11 mouse cellular contexts compared by ENCODE assay signal in the genomic region with DNA sequence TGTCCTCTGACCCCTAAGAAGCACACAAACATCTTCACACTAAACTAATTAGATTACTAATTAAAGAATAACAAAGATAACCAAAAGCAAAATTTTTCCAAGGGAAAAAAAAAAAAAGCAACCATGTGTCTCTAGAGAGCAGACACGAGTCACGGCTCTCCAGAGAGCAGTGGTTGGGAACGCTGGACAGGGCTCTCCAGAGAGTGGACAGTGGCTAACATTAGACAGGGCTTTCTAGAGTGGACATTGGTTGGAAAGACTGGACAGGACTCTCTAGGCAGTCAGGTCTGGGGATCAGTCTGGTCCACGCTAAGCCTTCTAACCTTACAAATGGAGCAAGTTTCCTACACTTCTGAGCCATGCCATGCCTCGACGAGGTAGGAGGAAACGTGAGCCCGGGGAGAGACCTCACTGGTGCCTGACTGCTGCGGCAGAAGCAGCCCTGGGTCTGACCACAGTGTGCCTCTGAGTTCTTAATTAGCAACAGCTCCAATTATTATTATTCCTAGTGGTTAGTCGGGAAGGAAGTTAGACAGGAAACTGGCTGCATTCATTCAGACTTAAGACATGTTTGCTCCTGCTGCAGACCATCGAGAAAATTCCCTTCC. TPM values are rescaled to one million over a fixed set of nuclear protein-coding genes. Genes with fewer than 3 reads are reported as not detected.
A peak's percentile ranks its signal among the peaks of the same experiment; 100 is the strongest.
DNase-seq lines count a peak whose midpoint lies in the region; ATAC-seq and TF ChIP-seq lines count a peak whose summit lies in the region.
"Had no signal": no experiment of that assay in that cellular context is flagged by ENCODE, and none has a peak within 500 bp of the region (broad histone marks: within the 10 kb centered on the region; RNA-seq: fewer than 3 reads in every experiment).

No protein-coding gene starts in this region.

- DNase-seq in kidney, adult 2 months: peak; percentile 51
- no peak for DNase-seq in kidney, adult 18-20 months
- DNase-seq in embryo, embryonic 9.5 days (ENCODE audit: extremely low spot score): peak; percentile 23
- DNase-seq in limb, embryonic 14.5 days (ENCODE audit: low spot score): no peak
- DNase-seq in adrenal gland, adult 2 months: no peak
- no peak for DNase-seq in T-cell, adult 2 months (ENCODE audit: low spot score)
- no peak for DNase-seq in right cerebral cortex, postnatal 36 days (ENCODE audit: low spot score in 2 of 2)
- DNase-seq: adrenal gland, adult 8-10 months; cerebellum, adult 2 months had no signal

- H3K9ac ChIP-seq in limb, embryonic 14.5 days (ENCODE audit: low read depth, low read length, severe bottlenecking): no peak overlapping the region
- H3K9ac ChIP-seq: midbrain, embryonic 15.5 days had no signal

- no peak for TF ChIP-seq POLR2A in kidney, adult 2 months (IDR thresholded peaks at IDR 0.05; ENCODE audit: low read depth, low read length)
- no peak for TF ChIP-seq POLR2A in limb, embryonic 14.5 days (IDR thresholded peaks at IDR 0.05; ENCODE audit: borderline replicate concordance, extremely low read depth, insufficient read depth, insufficient read length)

- TF ChIP-seq CTCF in kidney, adult 2 months (conservative IDR thresholded peaks at IDR 0.05; ENCODE audit: insufficient read depth, insufficient read length, low read depth, low read length): no peak

- H3K27ac ChIP-seq in kidney, adult 2 months (ENCODE audit: insufficient read depth, low read depth, low read length): peak overlapping the region; percentile 65
- H3K27ac ChIP-seq in limb, embryonic 14.5 days (replicated peaks; ENCODE audit: low read depth, low read length): peak overlapping the region; percentile 52; the same call in 1 of the 2 replicates
- H3K27ac ChIP-seq: midbrain, embryonic 15.5 days had no signal

- ATAC-seq in granulocyte monocyte progenitor cell, adult 5-6 weeks (replicated peaks; ENCODE audit: poor library complexity, severe bottlenecking): peak; percentile 31
- no peak for ATAC-seq in limb, embryonic 14.5 days (ENCODE audit: low FRiP score, low read depth)
- ATAC-seq: midbrain, embryonic 15.5 days had no signal

- no peak overlapping the region for H3K4me3 ChIP-seq in kidney, adult 2 months (ENCODE audit: insufficient read depth, low read depth, low read length)
- no peak overlapping the region for H3K4me3 ChIP-seq in limb, embryonic 14.5 days (replicated peaks; ENCODE audit: low read length)
- H3K4me3 ChIP-seq: midbrain, embryonic 15.5 days had no signal

- peaks cover 24% of the 10 kb centered on the region for H3K4me1 ChIP-seq in kidney, adult 2 months (ENCODE audit: control insufficient read depth, insufficient read depth, low read length)
- H3K4me1 ChIP-seq in limb, embryonic 14.5 days (ENCODE audit: control insufficient read depth, insufficient read depth, low read length): peaks cover 33% of the 10 kb centered on the region

- no peaks in the 10 kb centered on the region for H3K9me3 ChIP-seq in limb, embryonic 14.5 days (ENCODE audit: control insufficient read depth, low read length)
- H3K9me3 ChIP-seq: midbrain, embryonic 15.5 days had no signal

- H3K4me2 ChIP-seq in limb, embryonic 14.5 days (replicated peaks; ENCODE audit: low read depth, low read length, severe bottlenecking): no peak overlapping the region
- H3K4me2 ChIP-seq: midbrain, embryonic 15.5 days had no signal

- no peaks in the 10 kb centered on the region for H3K27me3 ChIP-seq in kidney, adult 2 months (replicated peaks; ENCODE audit: control insufficient read depth, insufficient read depth, low read length)
- no peaks in the 10 kb centered on the region for H3K27me3 ChIP-seq in limb, embryonic 14.5 days (ENCODE audit: control insufficient read depth, insufficient read depth, low read length)
- H3K27me3 ChIP-seq: midbrain, embryonic 15.5 days had no signal

- no peaks in the 10 kb centered on the region for H3K36me3 ChIP-seq in kidney, adult 2 months (ENCODE audit: control insufficient read depth, insufficient read depth, low read length)
- no peaks in the 10 kb centered on the region for H3K36me3 ChIP-seq in limb, embryonic 14.5 days (ENCODE audit: control insufficient read depth, insufficient read depth, low read length)
- H3K36me3 ChIP-seq: midbrain, embryonic 15.5 days had no signal

- WGBS in kidney, adult 2 months: 26% methylated on average over 11 of the region's 11 CpGs
- 21% methylated on average over 11 of the region's 11 CpGs for WGBS in limb, embryonic 14.5 days

RNA-seq across cellular contexts. Expression of a gene that starts 32.7 kb away (rescaled TPM):
- 2.6 and 3.2 TPM in 2 replicates for polyA plus RNA-seq in kidney, adult 2 months (2012; rRNA removed)
- 2.6 and 4.2 TPM in 2 replicates for total RNA-seq in granulocyte monocyte progenitor cell, adult 5-6 weeks (2014; fragmentation: Nextera tagmentation)
- total RNA-seq in granulocyte monocyte progenitor cell, adult 5-6 weeks (2017): 0.31 and 0.90 TPM in 2 replicates
- 20.7 and 21.3 TPM in 2 replicates for polyA plus RNA-seq in limb, embryonic 14.5 days (2012; rRNA removed)
- polyA plus RNA-seq in limb, embryonic 14.5 days (2014; fragmentation: Nextera tagmentation; extraction: Ambion mirVana): 36.0 and 49.5 TPM in 2 replicates
- 10 to 100 TPM in 1 of 2 experiments, 1 to 10 TPM in 1; 7.9 to 16.9 TPM for total RNA-seq in adrenal gland, adult 2 months (2021)
- polyA plus RNA-seq in adrenal gland, adult 2 months (2012; rRNA removed): 0.40 and 0.94 TPM in 2 replicates

Comparison
In these comparisons a context has a peak if more than half of its experiments do, and no peak if none do; other contexts are left out.
1. DNase-seq: peak in kidney, adult 2 months (single experiment) and embryo, embryonic 9.5 days (single experiment); none in kidney, adult 18-20 months (single experiment), limb, embryonic 14.5 days (single experiment), adrenal gland, adult 2 months (single experiment), T-cell, adult 2 months (single experiment) and right cerebral cortex, postnatal 36 days (0 of 2).